Mouse (Mus musculus) left cerebral cortex, adult 18-20 months (tissue): ENCODE measurements at regions not wholly inside any gene's neighbourhood (a gene's known extent, or its start where the extent isn't known, plus 50 kb on each side); places are given as distances from the start of the nearest gene placed in this dataset.

Source experiments
- DNase-seq, 2 experiments: peaks; one replicate each; pipeline ENCODE4 v3.0.0; 2021 to 2022; ENCODE audit warnings: low spot score in 2 of 2, mixed read lengths in 1 of 2

DNA sequence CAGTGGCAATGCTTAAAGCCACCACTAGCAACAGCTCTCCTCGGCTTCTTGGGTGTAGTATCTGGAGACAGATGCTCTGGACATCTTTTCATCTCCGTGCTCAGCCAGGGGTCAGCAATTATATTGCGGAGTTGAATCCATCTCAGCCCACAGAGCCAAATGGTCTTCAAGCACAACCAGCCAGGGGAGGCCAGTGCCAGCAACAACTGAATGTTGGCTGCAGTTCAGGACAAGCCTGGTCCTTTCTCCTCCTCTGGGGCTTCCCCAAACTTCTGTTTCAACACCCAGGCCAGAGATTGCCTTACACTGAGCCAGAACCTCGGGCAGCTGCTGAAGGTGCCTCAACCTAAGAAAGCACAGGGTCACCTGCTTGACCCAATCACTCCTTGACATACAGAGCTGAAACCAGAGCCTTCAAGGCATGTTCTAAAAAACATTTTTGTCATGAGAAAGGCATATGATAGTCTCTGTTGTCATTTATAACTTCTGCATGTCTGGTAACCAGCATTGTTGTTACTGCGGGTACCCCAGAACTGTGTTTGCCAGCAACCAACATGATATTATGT, 169.9 kb upstream of the Lef1 start:
- DNase-seq: no peak

DNA sequence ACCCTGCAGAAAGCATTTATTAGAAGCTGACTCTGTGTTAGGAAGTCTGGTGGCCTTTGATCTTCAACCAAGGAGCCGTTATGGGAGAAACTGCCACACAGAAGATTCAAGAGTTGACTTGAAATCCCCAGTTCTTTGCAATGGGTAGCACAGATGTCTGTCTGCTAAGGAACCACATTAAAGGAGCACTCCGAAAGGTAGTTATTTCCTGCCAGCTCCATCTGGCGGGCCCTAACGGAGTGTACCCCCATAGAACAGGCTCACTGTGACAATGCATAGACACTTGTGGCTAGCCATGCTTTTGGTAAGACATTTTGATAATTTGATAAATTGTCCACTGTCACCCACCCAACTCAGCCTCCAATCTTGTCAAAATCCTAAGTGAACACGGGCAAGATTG, 173.3 kb upstream of the Lef1 start:
- no peak for DNase-seq

- DNase-seq: no peak
Observed at GRCm38 (mm10) chr3:130936336-130936735, 173.9 kb upstream of the Lef1 start.

DNA sequence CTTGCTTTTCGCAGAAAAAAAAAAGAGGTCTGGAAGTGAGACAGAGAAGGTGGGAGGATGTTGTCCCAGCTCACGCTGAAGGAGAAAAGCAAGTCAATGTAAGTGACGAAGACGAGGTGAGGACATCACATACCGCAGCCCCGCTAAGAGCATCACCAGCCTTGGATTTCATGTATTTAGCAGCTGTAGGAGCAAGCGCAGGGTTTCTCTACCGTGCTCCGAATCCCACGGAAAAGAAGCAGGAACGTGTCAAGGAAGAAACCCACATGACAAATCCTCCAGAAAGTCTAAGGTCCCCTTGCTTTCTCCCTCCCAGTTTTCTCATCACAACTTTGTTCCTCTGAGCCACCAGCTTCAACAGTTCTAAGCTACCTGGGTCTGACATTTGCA, 174.3 kb upstream of the Lef1 start:
- no peak for DNase-seq

DNA sequence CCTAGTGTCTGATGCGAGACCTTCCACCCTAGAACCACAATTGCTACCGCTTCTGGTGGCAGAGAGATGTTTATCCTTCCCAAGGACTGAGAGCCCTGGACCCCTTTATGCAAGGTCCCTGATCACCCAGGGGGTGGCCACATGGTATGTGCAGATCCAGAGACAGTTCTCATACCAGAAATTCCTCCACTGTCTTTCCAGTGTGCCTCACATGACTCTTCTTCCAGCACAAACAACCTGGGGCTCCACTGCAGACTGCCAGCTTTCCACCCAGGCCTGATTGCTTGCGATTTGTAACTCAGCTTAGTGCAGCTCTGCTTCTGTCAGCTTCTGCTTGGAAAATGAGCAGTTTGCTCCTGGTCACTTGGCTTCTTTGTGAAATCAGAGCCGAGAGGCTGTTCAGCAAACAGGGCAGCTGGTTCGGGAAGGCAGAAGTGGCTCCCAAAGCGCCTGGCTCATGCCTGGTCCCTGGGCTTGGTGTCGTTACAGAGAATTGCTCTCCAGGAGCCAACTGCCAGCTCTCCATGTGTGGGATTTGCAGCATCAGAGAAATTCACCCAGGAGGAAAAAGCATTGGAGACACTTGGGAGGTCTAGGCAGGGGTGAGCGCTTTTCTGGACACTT, 174.9 kb upstream of the Lef1 start:
- no peak for DNase-seq

DNA sequence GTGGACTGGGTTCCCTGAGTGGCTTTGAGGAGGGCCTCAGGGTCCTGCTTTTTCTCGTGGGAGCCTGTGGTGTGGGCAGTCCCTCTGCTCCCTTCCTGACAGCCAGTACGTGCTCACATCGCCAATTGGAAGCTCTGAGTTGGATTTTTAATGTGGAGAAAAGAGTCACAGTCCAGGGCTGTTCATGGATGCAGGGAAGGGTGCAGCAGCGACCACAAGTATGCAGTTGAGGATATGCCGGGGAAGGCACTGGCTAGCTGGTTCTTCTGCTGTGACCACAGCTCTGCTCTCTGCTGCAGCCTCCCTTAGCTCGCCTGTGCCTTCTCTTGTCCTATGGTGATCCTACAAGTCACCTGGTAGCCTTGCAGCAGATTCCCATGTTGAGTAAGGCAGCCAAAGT, 177.5 kb upstream of the Lef1 start:
- DNase-seq: no peak

DNA sequence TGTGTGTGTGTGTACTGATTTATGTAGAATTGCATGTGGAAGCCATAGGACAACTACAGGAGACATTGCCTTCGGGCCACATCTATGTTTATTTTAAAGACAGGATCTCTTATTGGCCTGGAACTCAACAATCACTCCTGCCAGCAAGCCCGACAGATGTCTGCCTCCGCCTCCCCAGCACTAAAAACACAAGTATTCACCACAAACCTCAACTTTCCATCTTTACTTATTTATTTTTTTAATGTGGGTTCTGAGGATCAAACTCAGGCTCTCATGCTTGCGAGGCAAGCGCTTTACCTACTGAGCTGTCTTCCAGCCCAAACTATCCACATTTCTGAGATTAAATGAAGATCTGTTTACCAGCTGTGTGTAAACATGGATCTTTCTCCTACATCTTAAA, 178.0 kb upstream of the Lef1 start:
- no peak for DNase-seq

DNA sequence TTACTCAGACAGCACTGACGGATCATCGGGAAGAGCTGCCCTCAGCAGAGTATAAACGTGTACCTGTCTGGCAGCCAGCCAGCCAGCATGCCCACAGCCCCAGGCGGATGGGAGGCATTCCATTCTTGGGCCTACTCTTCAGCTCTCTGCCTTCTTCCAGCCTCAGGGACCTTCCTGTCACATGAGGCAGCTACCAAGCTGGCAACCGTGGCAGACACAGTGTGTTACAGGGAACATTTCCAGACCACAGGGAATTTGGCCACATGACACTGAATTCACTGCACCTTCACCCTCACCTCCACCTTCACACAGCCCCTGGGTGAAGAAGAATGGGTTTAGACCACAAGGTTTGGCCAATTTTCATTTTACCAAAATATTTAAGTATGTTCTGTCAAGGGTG, 185.3 kb upstream of the Lef1 start:
- no peak for DNase-seq

DNA sequence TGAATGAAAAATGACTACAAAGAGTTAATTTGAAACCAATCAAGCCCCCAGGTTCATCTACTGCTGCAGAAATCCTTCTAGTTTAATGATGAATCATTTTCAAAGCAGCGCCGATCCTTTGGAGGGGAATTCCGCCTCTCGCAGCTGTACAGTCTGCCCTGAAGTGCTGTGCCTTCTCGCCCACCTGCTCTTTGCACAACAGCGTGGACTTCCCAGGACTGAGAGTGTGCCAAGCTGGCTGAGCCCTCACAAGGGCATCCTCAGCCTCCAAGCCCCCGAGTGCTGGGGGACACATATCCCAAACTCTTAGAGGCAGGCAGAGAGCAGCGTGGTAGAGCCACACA, 186.7 kb upstream of the Lef1 start:
- no peak for DNase-seq

GRCm38 (mm10) chr3:130922812-130923614, 187.3 kb upstream of the Lef1 start:
- DNase-seq: no peak

GRCm38 (mm10) chr3:130921621-130922245, 188.5 kb upstream of the Lef1 start:
- DNase-seq: no peak

DNA sequence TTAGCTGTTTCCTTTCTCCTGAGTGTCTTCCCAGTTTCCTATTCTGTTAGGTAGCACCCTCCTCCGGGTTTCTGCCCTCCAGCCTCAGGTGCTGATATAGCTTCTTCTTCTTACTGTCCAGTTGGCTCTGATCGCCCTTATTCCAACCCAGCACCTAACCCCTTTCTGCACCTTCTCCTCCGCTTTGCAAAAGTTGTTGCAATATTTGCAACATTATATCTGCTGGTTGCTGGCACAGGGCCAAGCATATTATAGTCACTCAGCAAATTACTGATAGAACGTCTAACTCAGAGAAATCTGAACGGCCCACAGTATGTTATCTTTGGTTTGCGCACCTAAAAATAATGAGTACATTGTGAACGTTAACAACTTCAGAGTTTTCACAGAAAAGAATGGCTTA, 183.6 kb upstream of the Rpl34 start:
- no peak for DNase-seq

DNA sequence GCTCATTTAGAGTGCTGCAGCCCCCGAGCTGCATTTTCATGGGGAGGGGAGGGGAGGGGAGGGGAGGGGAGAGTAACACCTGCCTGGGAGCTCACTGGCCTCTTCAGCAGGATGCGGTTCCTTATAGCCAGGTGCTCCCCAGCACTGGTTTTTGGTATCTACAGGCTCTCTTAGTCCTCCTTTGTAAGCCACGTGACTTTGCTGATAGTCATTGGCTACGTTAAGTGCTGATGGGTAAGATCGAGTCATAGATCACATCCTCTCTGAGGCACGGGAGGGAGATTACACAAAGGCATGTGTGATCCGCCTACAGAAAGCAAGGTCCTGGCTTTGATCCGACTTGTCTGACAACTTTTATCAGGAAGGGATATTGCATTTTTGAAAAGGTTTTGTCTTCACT, 174.9 kb upstream of the Rpl34 start:
- no peak for DNase-seq

GRCm38 (mm10) chr3:130903329-130903728, 173.1 kb upstream of the Rpl34 start:
- no peak for DNase-seq

DNA sequence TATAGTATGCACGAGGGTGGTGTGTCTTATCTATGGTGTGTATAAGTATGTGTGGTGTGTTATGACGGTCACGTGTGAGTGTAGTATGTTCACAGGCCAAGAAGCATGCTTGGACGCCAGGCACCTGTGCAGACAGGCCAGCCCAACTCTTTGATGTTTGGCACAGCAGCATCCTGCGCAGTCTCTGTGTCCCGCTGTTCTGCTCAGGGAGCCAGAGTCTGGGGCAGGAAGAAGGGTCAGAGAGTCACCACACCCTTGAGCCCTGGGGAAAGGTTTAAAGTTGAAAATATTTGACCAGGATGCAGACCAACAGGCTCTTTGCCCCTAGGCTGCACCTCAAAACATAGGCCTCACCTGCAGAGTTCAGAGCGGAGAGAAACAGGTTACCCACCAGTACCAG, 172.2 kb upstream of the Rpl34 start:
- DNase-seq: no peak

- no peak for DNase-seq
Observed at GRCm38 (mm10) chr3:130901343-130901742, 171.1 kb upstream of the Rpl34 start.

DNA sequence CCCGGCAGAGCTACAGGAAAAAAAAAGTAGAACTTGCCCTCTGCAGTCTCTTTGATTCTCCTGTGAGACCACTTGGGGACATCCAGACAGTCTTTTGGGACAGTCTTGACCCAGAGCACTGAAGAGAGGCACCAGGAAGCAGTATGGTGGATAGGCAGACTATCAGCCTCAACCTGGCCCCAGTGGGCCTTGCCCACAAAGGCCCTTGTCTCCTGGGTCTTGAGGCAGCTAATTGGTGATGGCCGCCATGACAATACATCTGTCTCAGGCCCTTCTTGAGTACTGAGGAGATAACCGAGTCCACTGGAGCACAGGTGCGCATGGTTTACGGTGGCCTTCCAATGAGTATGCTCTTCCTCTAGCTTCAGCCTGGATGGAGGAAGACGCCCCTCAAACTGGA, 170.6 kb upstream of the Rpl34 start:
- no peak for DNase-seq

DNA sequence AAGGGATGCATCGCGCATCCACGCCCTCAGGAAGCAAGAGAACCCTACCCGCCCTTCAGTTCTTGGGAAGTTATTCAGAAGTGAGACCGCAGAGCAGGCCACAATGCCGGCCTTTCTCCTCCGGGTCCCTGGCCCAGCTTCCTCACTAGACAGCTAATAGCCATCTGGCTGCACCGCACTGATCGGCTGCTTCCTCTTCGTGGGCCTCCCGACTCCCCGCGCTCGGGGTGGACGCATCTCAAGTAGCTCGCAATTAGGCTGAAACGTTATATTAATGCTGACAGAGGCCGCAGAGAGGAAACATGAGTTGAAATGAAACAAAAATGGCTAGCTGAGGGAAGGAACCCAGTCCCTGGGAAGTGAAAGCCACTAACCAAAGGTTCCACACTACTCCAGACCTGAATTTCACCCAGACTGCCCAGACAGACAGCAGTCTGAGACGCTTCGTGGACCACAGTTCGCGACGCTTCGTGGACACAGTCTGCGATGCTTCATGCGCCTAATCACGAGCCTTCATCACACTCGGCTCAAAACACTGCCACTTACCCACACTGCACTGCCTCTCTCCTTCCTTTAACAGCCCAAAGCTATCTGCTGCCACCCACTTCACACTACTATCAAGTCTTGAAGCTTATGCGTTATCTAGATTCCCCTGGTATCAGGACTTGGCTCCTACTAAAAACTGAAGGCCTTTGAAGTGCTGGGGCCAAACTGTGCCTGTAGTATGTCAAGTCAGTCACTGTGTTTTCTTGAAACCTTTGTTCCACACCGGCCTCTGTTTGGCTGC, 170.0 kb upstream of the Rpl34 start:
- DNase-seq: no peak

GRCm38 (mm10) chr3:130894168-130894814, 164.1 kb upstream of the Rpl34 start:
- no peak for DNase-seq

DNA sequence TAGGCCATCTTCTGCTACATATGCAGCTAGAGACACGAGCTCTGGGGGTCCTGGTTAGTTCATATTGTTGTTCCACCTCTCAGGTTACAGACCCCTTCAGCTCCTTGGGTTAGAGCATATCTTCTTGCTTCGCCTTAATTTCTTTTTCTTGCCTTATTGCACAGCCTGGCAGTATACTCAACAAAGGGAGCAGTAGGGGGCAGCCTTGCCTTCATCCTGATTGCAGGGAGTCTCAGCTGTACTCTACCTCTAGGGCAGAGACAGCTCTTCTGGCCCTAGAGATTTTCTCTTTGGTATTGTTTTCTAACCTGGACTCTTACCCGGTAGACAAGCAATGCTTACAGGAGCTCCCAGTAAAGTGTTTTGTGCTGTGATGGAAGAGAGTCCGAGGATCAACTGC, 161.1 kb upstream of the Rpl34 start:
- no peak for DNase-seq

GRCm38 (mm10) chr3:130888587-130888986, 158.4 kb upstream of the Rpl34 start:
- no peak for DNase-seq
